Mouse (Mus musculus) liver, postnatal 0 days (tissue): ENCODE measurements around the gene Nav1.

Source experiments
- CTCF ChIP-seq: sonication (generic); IDR thresholded peaks from 2 replicates; pipeline ENCODE4 v1.5.1; 2016; ENCODE audit warnings: antibody characterized with exemption, low read depth
- EP300 ChIP-seq: IDR thresholded peaks from 2 replicates; pipeline ENCODE4 v1.6.1; 2016; ENCODE audit warnings: antibody characterized with exemption, low read depth, mild to moderate bottlenecking

GRCm38 (mm10) chr1:135536822-135537221, 70.3 kb downstream of the Nav1 start:
- TF ChIP-seq CTCF = no peak
- no peak for TF ChIP-seq EP300
